Mouse (Mus musculus) kidney, adult 2 months (tissue): Measurements from ENCODE around the gene Tldc2.

Source experiments
- CTCF ChIP-seq: fragments of 200-500 bp; conservative IDR thresholded peaks from 2 replicates; pipeline ENCODE4 v1.5.1; 2011; ENCODE audit warnings: low read depth, mild to moderate bottlenecking, control low read depth, low read length, moderate library complexity, mixed read lengths; ENCODE audit not compliant: insufficient read depth, insufficient read length
- POLR2A ChIP-seq: fragments of 200-500 bp; IDR thresholded peaks from one replicate; pipeline ENCODE4 v1.6.1; 2011; ENCODE audit warnings: low read depth, low read length, control low read depth

DNA sequence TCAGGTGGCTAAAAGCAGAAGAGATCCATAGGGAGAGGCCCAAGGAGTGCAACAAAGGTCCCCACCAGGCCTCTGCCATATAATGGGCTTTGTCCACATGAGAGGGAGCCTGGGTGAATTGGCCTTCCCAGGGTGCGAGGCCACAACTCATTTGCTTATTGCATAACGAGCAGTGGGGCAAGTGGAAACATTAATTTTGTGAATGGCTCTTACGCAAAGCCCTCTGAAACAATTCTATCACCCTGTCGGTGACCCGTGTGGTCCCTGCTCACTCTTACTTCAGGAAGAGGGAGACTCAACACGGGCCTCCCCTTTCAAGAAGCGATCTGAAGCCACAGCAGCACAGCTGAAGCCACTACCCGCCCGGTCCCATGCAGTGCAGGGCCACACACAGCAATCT lies 49.6 kb upstream of the Tldc2 start:
- TF ChIP-seq CTCF (no peak), POLR2A (no peak)
